Mouse (Mus musculus): ENCODE measurements at regions not wholly inside any gene's neighbourhood (a gene's known extent, or its start where the extent isn't known, plus 50 kb on each side); places are given as distances from the start of the nearest gene placed in this dataset.

GRCm38 (mm10) chr8:74293621-74294020 is 579.4 kb upstream of the Isx start:
- no peak for ATAC-seq (ENCODE audit: low TSS enrichment)

DNA sequence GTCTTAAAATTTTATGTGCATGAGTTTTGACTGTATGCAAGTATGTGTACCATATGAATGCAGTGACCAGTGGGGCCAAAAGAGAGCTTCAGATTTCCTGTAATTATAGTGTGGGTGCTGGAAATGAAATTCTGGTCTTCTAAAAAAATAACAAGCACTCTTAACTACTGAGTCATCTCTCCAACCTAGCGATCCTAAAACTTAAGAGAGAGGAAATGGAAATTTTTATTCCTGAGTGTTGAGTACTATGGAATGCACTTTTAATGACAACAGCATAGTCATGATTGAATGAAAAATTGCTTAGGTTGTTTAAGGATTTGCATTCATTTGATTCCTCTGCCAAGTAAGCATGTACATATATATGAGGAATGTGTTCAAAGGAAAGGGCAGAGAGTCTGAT is 575.3 kb upstream of the Isx start:
- no peak for ATAC-seq (ENCODE audit: low TSS enrichment)

DNA sequence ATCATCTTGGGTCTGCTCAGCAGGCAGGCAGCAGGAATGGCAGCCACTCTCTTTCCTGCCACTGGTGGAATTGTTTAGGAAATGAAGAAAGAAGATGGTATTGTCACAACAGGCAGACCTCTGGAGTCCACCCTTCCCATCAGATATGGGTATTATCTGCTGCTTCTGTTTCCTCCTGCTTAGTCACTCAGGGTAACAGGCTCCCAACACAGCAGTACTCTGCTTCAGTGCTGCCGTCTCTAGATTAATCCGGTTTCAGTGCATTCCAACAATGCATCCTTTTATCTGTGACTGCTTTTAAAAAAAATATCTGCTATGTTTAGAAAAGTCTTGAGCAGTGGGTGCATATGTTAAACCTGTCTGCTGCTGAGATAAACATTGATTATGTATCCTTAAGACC is 563.2 kb upstream of the Isx start:
- ATAC-seq (ENCODE audit: low TSS enrichment) = no peak

- ATAC-seq (ENCODE audit: low TSS enrichment) = no peak
Measured at GRCm38 (mm10) chr8:74315382-74315781, 557.6 kb upstream of the Isx start.

- ATAC-seq (ENCODE audit: low TSS enrichment) = no peak
Measured at GRCm38 (mm10) chr8:74327521-74327920, 545.5 kb upstream of the Isx start.

- ATAC-seq (ENCODE audit: low TSS enrichment) = peak; percentile 94
Measured at GRCm38 (mm10) chr8:74344010-74344409, 529.0 kb upstream of the Isx start.

Data from frontal cortex, adult (tissue).